Mouse (Mus musculus): ENCODE measurements around the gene Pde6b.

DNA sequence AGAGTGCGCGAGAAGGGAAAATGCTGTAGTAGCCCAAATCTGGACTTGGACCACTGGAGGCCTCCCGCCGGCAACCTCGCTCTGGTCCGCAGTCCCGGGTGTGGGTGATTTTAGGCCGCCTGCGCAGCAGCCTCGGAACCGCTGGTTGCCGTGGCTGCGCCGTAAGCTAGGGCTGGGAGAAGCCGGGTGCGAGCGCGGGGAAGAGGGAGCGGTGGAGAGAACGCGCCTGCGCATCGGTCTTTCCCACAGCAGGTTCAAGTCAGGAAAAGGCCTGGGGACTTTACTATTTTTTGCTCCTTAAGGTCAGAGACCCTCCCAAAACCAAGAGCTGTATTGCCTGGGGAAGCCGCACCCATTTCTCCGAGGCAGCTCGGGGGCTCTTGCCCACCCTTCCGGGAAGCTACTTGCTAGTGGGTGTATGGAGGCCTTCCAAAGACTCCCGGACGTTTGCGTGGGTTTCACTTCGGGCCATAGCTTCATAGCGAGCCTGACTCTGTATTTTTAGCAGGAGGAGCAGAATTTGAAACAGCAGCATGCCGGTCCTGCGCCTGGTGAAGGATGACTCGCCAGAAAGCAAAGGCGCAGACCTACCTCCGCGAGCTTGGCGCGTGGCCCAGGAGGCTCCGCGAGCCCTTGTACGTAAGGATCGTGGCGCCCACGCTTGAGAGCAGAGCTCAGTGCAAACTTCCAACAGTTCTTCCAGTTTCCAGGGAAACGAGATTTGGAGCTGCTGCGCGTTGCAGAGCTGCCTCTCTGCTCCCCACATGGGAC, 19.2 kb upstream of the Pde6b start:
- TF ChIP-seq CTCF (IDR thresholded peaks at IDR 0.05; ENCODE audit: extremely low read depth, insufficient read length, insufficient replicate concordance, low read depth, low read length) (no peak), POLR2A (IDR thresholded peaks at IDR 0.05; ENCODE audit: low read depth, low read length) (no peak)
